Mouse (Mus musculus): ENCODE measurements at regions not wholly inside any gene's neighbourhood (a gene's known extent, or its start where the extent isn't known, plus 50 kb on each side); places are given as distances from the start of the nearest gene placed in this dataset.

DNA sequence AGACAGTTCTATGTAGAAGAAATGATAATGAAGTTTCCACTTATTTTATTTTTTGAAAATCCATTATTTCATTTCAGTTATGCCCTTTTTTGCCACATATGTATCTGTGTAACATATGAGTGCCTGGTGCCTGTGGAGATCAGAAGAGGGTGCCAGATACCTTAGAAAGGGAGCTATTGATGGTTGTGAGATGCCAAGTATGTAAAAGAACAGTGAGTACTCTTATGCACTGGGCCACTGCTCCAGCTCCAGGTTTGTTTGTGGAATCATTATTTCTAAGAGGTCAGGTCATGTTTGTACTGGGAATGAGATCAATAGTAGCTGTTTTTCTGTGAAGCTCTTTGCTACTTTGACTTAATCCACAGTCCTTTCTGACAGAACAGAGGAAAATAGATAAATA is 68.1 kb downstream of the Cenpw start:
- no peak for DNase-seq

DNA sequence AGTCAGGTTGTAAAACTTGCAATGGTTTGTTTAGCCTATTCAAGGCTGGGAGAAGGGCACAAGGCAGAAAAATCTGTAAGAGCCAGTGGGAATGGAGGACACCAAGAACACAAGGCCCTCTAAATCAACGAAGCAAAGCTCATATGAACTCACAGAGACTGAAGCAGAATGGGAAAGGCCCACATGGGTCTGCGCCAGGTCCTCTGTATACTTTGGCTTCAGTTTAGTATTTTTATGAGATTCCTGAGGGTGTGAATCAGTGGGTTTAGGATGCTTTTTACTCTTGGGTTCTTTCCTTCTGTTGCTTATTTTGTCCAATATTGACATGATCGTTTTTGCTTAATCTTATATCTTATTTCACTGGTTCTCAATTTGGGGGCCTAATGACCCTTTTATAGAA is 90.0 kb downstream of the Cenpw start:
- no peak for DNase-seq

DNA sequence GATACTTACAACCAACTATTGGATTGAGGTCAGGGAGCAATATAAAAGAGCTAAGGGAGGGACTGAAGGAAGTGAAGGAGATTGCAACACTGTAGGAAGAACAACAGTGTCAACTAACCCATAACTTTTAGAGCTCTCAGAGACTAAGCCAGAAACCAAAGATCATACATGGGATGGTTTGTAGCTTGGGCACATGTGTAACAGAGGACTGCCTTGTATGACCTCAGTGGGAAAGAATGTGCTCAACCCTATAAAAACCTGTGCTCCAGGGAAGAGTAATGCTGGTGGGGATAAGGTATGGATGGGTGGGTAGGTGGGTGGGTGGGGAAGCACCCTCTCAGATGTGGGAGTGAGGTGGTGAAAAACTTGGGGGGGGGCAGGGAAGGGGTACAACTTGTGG is 97.9 kb downstream of the Cenpw start:
- no peak for DNase-seq

DNA sequence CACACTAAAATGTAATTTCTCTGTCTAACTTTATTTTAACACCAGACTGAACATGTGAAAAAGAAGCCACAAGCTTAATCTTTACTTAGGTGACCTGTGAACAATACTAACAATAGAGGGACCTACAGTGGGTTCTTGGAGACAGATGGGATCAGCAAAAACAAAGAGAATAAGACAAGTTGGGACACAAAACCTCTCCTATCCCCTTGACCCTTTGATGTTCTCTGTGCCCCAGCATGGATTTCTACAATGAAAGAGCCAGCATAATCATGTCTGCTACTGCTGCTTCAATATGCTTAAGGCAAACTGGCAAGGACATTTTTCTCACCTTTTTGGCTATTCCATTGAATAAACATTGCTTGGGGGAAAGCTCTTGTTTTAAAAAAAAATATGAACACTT is 105.8 kb downstream of the Cenpw start:
- no peak for DNase-seq

DNA sequence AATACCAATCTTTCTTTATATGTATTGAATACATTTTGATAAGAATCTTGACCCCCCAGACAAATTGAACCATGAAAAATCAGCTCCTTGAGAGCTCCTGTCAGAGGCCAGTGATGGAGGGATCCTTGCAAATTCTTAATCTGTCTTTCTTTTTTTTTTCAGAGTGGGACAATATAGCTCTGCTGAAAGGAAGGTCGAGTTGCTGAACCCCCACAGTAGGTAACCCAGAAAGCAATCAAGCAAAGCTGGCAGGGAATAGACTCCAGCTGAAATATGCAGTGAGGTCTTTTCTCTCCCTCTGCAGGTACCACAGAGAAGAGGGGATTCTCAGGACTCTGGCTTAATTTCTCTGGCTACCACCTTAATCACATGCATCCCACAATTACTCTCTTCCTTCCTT is 108.8 kb downstream of the Cenpw start:
- no peak for DNase-seq

DNA sequence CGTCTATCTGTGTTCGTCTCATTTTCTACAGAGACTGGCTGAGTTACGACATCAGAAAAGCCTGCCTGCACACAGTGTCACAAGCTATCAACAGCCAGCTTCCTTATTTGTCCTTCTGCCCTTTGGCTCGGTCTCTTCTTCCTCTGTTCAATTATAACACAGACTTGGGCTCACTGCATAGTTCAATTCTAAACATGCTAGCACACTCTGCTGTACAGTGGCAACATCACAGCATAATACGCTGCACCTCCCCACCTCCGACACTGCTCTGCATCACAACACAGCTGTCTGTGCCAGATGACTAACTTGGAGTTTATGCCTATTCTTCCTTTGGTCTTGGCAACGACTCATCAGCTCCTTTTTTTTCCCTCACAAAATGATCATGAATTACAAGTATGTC is 111.0 kb downstream of the Cenpw start:
- DNase-seq: peak; percentile 4

DNA sequence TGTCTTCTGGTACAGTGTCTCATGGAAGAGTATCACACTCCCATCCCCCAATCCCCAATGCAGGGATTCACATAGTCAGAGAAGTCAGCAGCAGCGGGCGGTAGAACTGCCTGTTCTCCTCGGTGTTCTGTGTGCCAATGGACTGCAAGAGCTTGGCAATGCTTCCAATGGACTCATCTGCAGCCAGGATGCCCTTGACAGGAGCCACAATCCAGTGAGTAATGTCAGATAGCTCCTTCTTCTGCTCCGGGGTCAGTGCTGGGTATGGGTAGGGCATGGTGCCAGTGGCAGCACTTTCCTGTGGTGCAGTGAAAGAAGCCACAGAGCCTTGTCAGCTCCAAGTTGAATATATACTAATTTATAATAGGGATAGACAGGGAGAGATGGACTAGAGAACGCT is 115.3 kb downstream of the Cenpw start:
- no peak for DNase-seq

DNA sequence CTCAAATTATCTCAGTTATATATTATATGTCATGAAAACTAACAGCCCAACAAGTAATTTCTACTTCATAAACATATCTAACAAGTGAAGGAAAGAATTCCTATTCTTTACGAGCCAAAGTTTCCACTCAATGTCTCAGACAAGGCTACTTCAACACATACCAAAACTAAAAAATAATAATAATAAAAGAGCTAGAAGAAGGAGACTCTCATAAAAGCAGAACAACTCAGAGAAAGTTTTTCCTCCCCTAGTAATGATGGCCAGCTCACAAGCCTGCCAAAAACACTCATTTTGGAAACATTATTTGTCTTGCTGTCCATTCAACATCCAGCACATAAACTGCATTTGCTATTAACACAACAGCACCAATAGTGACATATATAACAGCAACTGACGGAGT is 133.7 kb downstream of the Cenpw start:
- no peak for DNase-seq

DNA sequence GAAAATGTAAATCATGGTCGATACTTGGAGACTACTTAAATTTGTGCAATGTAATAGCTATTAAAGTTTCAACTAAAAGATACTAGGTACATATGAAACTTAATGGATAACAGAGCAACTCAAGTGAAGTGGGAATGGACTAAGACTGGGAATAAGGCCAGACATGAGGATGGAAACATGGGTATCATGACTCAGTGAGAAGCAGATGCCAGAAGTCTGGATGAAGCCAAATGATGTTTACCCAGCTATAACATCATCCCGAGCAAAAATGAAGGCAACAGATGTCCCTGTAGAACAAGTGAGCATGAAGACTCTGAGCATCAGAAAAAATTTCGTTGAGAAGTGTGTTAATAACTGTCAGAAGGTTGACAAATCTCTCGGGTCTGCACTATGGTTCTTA is 169.7 kb downstream of the Cenpw start:
- no peak for DNase-seq

DNA sequence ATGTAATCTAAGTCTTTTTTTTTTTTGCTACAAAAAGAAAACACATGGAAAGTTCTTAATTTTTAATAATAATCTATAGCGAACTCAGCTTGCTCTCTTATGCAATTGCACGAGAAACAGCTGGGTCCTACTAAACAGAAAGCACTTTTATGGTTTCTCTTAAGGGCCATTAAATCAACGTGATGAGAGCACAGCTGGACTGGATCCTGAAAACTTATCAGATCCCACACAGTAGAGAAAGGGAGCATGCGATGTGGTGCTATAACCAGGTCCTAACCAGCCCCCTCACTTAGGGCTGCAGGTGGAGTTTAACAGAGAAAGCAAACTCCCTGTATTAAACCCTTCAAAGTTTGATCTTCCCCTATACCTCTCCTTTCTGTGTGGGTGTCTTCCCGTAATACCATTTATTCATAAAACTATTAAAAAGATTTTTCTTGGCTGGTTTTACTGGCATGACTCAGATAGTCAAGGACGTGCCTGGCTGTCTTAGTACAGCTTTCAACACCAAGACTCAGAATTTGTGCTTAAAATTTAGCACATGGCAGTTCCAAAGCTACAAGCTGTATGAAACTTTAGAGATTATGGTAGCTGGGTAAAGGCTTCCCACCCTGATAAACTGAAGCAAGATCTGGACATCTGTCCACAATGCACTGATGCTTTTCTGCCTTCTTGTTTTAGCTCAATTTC is 197.3 kb downstream of the Cenpw start:
- no peak for DNase-seq

DNA sequence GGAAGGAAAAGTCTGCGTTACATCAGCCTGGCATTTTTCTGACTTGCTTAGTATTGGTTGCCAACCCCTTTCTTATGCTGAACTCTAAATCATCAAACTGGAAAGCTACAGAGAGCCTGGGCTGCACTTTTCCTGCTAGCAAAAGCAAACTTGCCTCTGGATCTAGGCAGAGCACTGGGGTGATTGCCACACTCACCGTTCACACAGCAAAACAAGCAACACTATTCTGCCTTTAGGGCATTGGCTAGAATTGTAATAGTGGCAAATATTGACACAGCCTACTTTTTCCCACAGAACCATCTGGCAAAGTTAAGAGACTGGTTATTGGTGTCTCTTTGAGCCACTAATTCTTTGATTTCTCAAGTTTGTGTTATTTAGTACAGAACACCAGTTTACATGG is 199.5 kb downstream of the Cenpw start:
- DNase-seq: no peak

DNA sequence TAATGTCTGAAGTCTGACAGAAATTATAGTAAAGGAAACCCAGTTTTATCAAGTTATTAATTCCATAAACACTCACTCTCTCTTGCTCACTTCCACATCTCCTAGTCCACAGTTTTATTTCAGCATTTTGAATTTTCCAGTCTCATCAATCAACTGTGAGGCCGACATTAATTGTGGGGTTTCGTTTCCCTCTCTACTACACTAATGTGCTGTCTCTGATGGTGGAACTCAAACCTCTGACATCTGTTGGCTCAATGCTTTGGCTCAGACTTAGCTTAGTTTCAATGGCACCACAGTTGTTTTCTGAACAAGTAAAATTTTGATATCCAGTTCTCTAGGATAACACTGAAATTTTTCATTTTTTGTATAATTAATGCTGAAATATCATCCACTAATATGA is 218.8 kb downstream of the Cenpw start:
- DNase-seq: no peak
